Mouse (Mus musculus) frontal cortex, postnatal 10 days (tissue): ENCODE results near the gene Apln.

Source experiments
- DNase-seq, 2 experiments: peaks; one replicate each; pipeline ENCODE4 v3.0.0; 2022; ENCODE audit warnings: low spot score in 2 of 2, mixed read lengths in 1 of 2

Gene Apln

GRCm38 (mm10) chrX:48034144-48035113 lies at the start of gene Apln:
TSS of gene Apln (minus strand) at chrX:48034853.
- DNase-seq: no peak

GRCm38 (mm10) chrX:48082364-48082763 lies 47.7 kb upstream of the Apln start:
- no peak for DNase-seq

- DNase-seq: no peak
Measured at GRCm38 (mm10) chrX:48076806-48077425, 42.3 kb upstream of the Apln start.

GRCm38 (mm10) chrX:48074691-48075090 lies 40.0 kb upstream of the Apln start:
- no peak for DNase-seq

- no peak for DNase-seq
Measured at GRCm38 (mm10) chrX:48072401-48072800, 37.7 kb upstream of the Apln start.

DNA sequence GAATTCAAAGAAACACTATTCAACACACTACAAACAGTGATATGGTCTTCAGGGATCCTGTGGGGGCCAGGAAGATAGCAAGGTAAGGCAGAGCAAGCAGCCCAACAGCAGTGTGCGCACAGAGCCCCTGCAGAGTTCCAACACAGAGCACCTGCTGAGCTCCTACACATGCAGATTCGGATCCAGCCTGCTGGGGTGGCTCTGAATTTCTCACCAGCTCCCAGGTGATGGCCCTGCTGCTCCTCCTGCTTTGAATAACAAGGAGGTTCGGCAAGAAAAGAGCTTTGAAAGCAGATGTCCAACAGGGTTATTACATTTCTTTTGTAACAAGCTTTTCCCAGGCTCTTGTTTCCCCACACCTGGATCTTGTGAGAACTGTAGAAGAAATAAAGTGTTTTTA lies 37.3 kb upstream of the Apln start:
- DNase-seq: no peak

DNA sequence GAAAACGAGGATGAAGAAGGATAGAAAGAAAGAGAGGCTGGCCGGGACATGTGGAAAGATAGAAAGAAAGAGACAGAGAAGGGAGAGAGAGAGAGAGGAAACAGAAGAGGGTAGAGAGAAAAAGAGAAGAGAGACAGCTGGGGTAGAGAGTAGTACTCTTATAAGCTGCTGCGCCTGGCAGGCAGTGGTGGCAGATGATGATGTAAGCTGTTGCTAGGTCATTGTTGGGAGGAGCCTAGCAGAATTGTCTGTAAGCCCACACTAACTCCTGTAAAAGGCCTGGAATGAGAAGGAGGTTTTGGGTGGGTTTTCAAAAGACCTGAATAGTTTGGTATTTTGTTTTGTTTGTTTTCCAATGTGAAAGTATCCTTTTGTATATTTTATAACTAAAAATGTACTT lies 32.2 kb upstream of the Apln start:
- DNase-seq: no peak

GRCm38 (mm10) chrX:48064166-48064853 lies 29.7 kb upstream of the Apln start:
- DNase-seq: no peak

- no peak for DNase-seq
Measured at GRCm38 (mm10) chrX:48062481-48062880, 27.8 kb upstream of the Apln start.

GRCm38 (mm10) chrX:48054186-48055015 lies 19.7 kb upstream of the Apln start:
- peak; percentile 6 to 31 for DNase-seq

GRCm38 (mm10) chrX:48053743-48054142 lies 19.1 kb upstream of the Apln start:
- DNase-seq: no peak

- no peak for DNase-seq
Measured at GRCm38 (mm10) chrX:48046315-48046714, 11.7 kb upstream of the Apln start.

GRCm38 (mm10) chrX:48044261-48044660 lies 9.6 kb upstream of the Apln start:
- DNase-seq: no peak

- no peak for DNase-seq
Measured at GRCm38 (mm10) chrX:48042748-48043147, 8.1 kb upstream of the Apln start.

DNA sequence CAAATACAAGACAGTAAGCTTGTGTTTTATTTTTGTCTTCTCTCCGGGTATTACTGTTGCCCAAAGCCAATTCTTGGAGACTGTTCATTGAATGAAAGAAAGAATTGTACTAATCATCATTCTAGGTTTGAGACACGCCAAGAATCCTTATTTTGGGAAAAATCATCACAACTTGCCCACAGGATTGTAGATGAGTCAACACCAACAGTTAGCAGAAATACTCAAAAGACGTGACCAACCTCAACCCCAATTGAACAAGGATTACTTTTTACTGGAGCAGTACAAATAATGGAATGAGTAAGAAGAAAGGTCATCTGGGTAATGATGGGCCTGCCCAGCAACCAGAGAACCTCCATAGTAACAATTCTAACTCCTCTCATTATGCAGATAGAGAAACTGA lies 5.7 kb upstream of the Apln start:
- DNase-seq: no peak

- no peak for DNase-seq
Measured at GRCm38 (mm10) chrX:48033766-48034143, 898 bp downstream of the Apln start.

- no peak for DNase-seq
Measured at GRCm38 (mm10) chrX:48033024-48033423, 1.6 kb downstream of the Apln start.

GRCm38 (mm10) chrX:48031866-48032265 lies 2.8 kb downstream of the Apln start:
- no peak for DNase-seq

- DNase-seq: no peak
Measured at GRCm38 (mm10) chrX:48030593-48030992, 4.1 kb downstream of the Apln start.

- no peak for DNase-seq
Measured at GRCm38 (mm10) chrX:48022811-48023210, 11.8 kb downstream of the Apln start.

GRCm38 (mm10) chrX:48019940-48020339 lies 14.7 kb downstream of the Apln start:
- peak; percentile 23 to 65 for DNase-seq

- DNase-seq: no peak
Measured at GRCm38 (mm10) chrX:48019359-48019758, 15.3 kb downstream of the Apln start.
